Mouse (Mus musculus): ENCODE results near the gene Pqbp1.

Pqbp1 gene

GRCm38 (mm10) chrX:7879819-7880218 lies 19.2 kb downstream of the Pqbp1 start:
- in situ Hi-C loops (cut with MseI, MboI): no loop called here

- in situ Hi-C loops (cut with MseI, MboI): no loop called here
Measured at GRCm38 (mm10) chrX:7878495-7878894, 20.6 kb downstream of the Pqbp1 start.

DNA sequence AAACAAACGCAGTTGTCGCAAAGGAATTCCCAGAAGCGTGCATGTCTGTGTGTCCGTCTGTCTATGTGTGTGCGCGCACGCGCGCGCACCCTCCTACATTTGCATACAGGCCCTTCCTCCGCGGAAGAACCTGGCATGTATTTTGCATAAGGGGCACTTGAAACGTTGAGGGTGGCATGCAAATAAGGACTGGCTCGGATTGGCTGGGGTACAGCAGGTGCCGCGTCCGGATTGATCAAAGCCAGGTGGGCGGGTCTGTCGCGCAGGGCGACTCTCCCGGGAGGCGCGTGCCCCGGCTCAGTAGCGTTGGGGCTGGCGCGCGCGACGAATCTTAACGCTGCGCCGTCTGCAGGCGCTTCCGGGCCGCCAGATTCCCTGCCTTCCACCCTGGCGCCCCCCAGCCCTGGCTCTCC lies 21.1 kb downstream of the Pqbp1 start, which contains the start of gene Pim2:
Gene Pim2 (plus strand): TSS at position 256 of the 413 bp plus-strand sequence.
- in situ Hi-C loops (cut with MseI, MboI): no loop called here

- in situ Hi-C loops (cut with MseI, MboI): no loop called here
Measured at GRCm38 (mm10) chrX:7869826-7870225, 29.2 kb downstream of the Pqbp1 start.

GRCm38 (mm10) chrX:7868506-7868905 lies 30.6 kb downstream of the Pqbp1 start:
- in situ Hi-C loops (cut with MseI, MboI): no loop called here

- in situ Hi-C loops (cut with MseI, MboI): no loop called here
Measured at GRCm38 (mm10) chrX:7867141-7867540, 31.9 kb downstream of the Pqbp1 start.

DNA sequence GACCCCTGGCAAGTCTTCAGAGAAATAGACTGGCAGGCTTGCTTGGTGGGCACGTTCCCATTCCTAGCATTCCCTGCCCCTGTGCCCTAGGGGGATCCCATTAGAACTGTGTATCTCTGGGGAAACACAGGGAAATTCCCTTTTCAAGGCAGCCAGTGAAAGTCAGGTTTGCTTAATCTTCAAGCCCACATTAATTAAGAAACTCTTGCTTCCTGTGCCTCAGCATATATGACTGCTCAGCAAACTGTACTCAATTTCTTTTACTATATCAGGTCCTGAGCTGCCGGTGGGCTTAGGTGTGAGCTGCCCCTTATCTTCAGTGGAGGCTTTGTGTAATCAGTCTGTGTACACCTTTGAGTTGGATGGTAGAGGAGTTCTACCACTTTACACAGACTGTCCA lies 33.3 kb downstream of the Pqbp1 start:
- in situ Hi-C loops (cut with MseI, MboI): no loop called here

- in situ Hi-C loops (cut with MseI, MboI): no loop called here
Measured at GRCm38 (mm10) chrX:7865343-7865742, 33.7 kb downstream of the Pqbp1 start.

- in situ Hi-C loops (cut with MseI, MboI): no loop called here
Measured at GRCm38 (mm10) chrX:7864551-7864950, 34.5 kb downstream of the Pqbp1 start.

- in situ Hi-C loops (cut with MseI, MboI): no loop called here
Measured at GRCm38 (mm10) chrX:7863181-7863580, 35.9 kb downstream of the Pqbp1 start.

DNA sequence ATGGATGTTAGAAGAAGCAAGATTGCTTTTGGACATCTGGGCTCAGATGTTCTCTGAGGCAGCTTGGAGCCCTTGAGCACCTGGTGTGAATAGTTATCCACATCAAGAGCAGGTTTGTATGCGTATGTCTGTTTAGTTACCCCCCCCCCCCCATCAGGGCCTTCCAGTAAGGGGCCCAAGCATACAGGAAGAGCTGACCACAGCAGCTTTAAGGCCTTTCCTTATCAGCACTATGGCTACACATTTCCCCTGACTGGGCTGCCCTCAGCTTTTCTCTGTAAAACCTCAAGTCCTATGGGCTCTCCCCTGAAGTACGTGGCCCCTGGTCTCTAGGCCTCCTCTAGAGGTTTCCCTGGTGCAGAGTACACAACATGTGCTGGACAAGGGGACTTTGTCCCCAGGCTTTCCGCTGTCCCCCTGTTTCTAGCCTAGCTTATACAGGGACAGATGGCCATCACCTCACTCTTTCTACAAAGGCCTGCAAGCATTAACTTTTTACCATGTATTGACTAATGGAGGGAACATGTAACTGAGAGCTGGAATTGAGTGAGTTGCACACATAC lies 39.8 kb downstream of the Pqbp1 start:
- in situ Hi-C loops (cut with MseI, MboI): no loop called here

GRCm38 (mm10) chrX:7854578-7854977 lies 44.5 kb downstream of the Pqbp1 start:
- in situ Hi-C loops (cut with MseI, MboI): no loop called here

DNA sequence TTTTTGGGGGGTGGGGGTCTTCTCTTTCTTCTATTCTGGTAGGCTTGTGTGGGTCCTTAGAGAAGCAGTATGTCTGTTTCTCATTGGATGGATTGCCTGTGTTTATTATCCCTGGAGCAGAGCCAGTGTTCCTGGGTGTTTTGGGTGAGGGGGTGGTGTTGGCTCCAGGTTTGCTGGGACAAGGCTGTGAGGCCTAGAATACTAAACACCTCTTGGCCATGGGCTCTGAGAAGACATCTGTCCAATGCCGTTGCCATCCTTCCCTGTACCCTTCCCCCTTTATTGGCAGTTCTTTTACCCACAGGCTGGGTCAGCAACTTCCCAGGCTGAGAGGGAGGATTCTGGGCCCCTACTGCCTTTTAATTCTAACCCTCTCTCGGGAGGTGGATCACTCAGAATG lies 51.2 kb downstream of the Pqbp1 start:
- in situ Hi-C loops (cut with MseI, MboI): no loop called here
